Mouse (Mus musculus) embryo, embryonic 11.5 days (tissue): ENCODE measurements around the gene Osgin1.

Source experiments
- DNase-seq: peaks from one replicate; pipeline ENCODE4 v3.0.0-alpha.2; 2012; ENCODE audit warnings: low read depth, low spot score

Gene Osgin1

GRCm38 (mm10) chr8:119423631-119424141 lies 10.2 kb upstream of the Osgin1 start:
- no peak for DNase-seq

- no peak for DNase-seq
Observed at GRCm38 (mm10) chr8:119424199-119424733, 9.7 kb upstream of the Osgin1 start.

GRCm38 (mm10) chr8:119424740-119425139 lies 9.2 kb upstream of the Osgin1 start:
- DNase-seq, result no peak

GRCm38 (mm10) chr8:119425533-119425932 lies 8.4 kb upstream of the Osgin1 start:
- no peak for DNase-seq

GRCm38 (mm10) chr8:119426069-119426735 lies 7.7 kb upstream of the Osgin1 start:
- DNase-seq, result no peak

GRCm38 (mm10) chr8:119427634-119428349 lies 6.1 kb upstream of the Osgin1 start:
- DNase-seq, result no peak

- no peak for DNase-seq
Observed at GRCm38 (mm10) chr8:119428350-119428740, 5.6 kb upstream of the Osgin1 start.

- no peak for DNase-seq
Observed at GRCm38 (mm10) chr8:119428766-119429327, 5.1 kb upstream of the Osgin1 start.

- DNase-seq, result no peak
Observed at GRCm38 (mm10) chr8:119429552-119429951, 4.4 kb upstream of the Osgin1 start.

- no peak for DNase-seq
Observed at GRCm38 (mm10) chr8:119430250-119430649, 3.7 kb upstream of the Osgin1 start.

- no peak for DNase-seq
Observed at GRCm38 (mm10) chr8:119430690-119431089, 3.2 kb upstream of the Osgin1 start.

- no peak for DNase-seq
Observed at GRCm38 (mm10) chr8:119432372-119432771, 1.6 kb upstream of the Osgin1 start.

- no peak for DNase-seq
Observed at GRCm38 (mm10) chr8:119434569-119434968, 645 bp downstream of the Osgin1 start.

GRCm38 (mm10) chr8:119435527-119435926 lies 1.6 kb downstream of the Osgin1 start:
- DNase-seq, result no peak

GRCm38 (mm10) chr8:119436331-119436730 lies 2.4 kb downstream of the Osgin1 start:
- no peak for DNase-seq

- DNase-seq, result no peak
Observed at GRCm38 (mm10) chr8:119436933-119437332, 3.0 kb downstream of the Osgin1 start.

GRCm38 (mm10) chr8:119437506-119437905 lies 3.6 kb downstream of the Osgin1 start:
- DNase-seq, result no peak

GRCm38 (mm10) chr8:119438876-119439275 lies 5.0 kb downstream of the Osgin1 start:
- DNase-seq, result no peak

GRCm38 (mm10) chr8:119439424-119439823 lies 5.5 kb downstream of the Osgin1 start:
- DNase-seq, result no peak

- DNase-seq, result no peak
Observed at GRCm38 (mm10) chr8:119439893-119440249, 5.9 kb downstream of the Osgin1 start.

- DNase-seq, result peak; percentile 74
Observed at GRCm38 (mm10) chr8:119440250-119440951, 6.5 kb downstream of the Osgin1 start.

GRCm38 (mm10) chr8:119440952-119441270 lies 7.0 kb downstream of the Osgin1 start:
- no peak for DNase-seq
